Mouse (Mus musculus) thymus, adult 2 months (tissue): ENCODE results near the gene Gm43191. TPM values are rescaled to one million over a fixed set of nuclear protein-coding genes. Genes with fewer than 3 reads are reported as not detected.

ENCODE experiments used
- DNase-seq: peaks from one replicate; pipeline ENCODE4 v3.0.0; 2021
- H3K27ac ChIP-seq: fragments of 200-500 bp; 2 replicates; pipeline ENCODE4 v1.5.1; 2012; ENCODE audit warnings: low read length, control low read depth; ENCODE audit not compliant: control insufficient read depth, insufficient read depth
- H3K27me3 ChIP-seq: fragments of 200-500 bp; 2 replicates; pipeline ENCODE4 v1.6.1; 2012; ENCODE audit warnings: mild to moderate bottlenecking, low read length, moderate library complexity, mixed read lengths; ENCODE audit not compliant: control insufficient read depth, insufficient read depth
- H3K36me3 ChIP-seq: fragments of 200-500 bp; 2 replicates; pipeline ENCODE4 v1.6.1; 2012; ENCODE audit warnings: mild to moderate bottlenecking, low read length, moderate library complexity; ENCODE audit not compliant: control insufficient read depth, insufficient read depth
- H3K4me1 ChIP-seq: fragments of 200-500 bp; replicated peaks from 2 replicates; pipeline ENCODE4 v1.6.1; 2012; ENCODE audit warnings: low read length; ENCODE audit not compliant: control insufficient read depth, insufficient read depth
- H3K4me3 ChIP-seq: fragments of 200-500 bp; 2 replicates; pipeline ENCODE4 v1.5.1; 2012; ENCODE audit warnings: mild to moderate bottlenecking, low read length, control low read depth, moderate library complexity; ENCODE audit not compliant: control insufficient read depth, insufficient read depth
- CTCF ChIP-seq: fragments of 200-500 bp; IDR thresholded peaks from 2 replicates; pipeline ENCODE4 v1.5.1; 2012; ENCODE audit warnings: mild to moderate bottlenecking, control low read depth, low read length, moderate library complexity, borderline replicate concordance; ENCODE audit not compliant: control insufficient read depth, poor library complexity, insufficient read depth; ENCODE audit errors: extremely low read depth
- POLR2A ChIP-seq: fragments of 200-500 bp; IDR thresholded peaks from 2 replicates; pipeline ENCODE4 v1.6.1; 2012; ENCODE audit warnings: mild to moderate bottlenecking, low read length, control low read depth, moderate library complexity; ENCODE audit not compliant: control insufficient read depth, poor library complexity, insufficient read depth; ENCODE audit errors: extremely low read depth
- WGBS: fragments of 180-500 bp; shearing (Covaris S2); methylation state at CpG from one replicate; pipeline ENCODE4 v1.1.7; 2018; 5-methylcytosine and 5-hydroxymethylcytosine counted together
- polyA plus RNA-seq: library from polyadenylated mRNA; depleted of rRNA; stranded (reverse); fragments of >200 nt; gene quantifications from 2 replicates; pipeline ENCODE4 v1.2.3, GENCODE M21; 2012

Gm43191 gene
- polyA plus RNA-seq, 1 experiment: not detected

DNA sequence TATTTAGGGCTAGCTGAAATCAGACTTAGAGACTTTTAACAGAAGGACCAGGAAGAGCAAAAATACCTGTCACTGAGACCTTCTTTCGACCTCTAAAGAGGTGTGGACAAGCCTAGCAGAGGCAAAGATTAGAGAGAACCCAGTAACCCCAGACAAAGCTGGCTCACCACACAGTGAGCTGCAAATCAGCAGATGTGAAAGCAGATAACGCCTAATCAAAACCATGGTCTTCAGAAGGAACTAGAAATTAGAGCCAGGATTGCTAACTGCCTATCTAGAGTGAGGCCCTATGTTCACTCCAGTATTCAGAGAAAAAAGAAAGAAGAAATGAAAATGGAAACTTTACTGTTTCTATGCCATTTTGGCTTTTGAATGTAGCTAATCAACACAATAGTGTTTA, 38.7 kb downstream of the Gm43191 start:
- H3K27ac ChIP-seq: no peak overlapping the region
- no peaks in the 10 kb centered on the region for H3K4me1 ChIP-seq
- TF ChIP-seq CTCF (no peak), POLR2A (no peak)
- H3K4me3 ChIP-seq: no peak overlapping the region
- DNase-seq: no peak
- no peaks in the 10 kb centered on the region for H3K27me3 ChIP-seq
- peaks cover 53% of the 10 kb centered on the region for H3K36me3 ChIP-seq
- 71% methylated on average over 2 of the region's 2 CpGs for WGBS

GRCm38 (mm10) chr3:116641811-116642371, 39.2 kb downstream of the Gm43191 start:
- 98% methylated on average over 6 of the region's 6 CpGs for WGBS
- H3K4me3 ChIP-seq: no peak overlapping the region
- no peaks in the 10 kb centered on the region for H3K4me1 ChIP-seq
- no peak for DNase-seq
- H3K27me3 ChIP-seq: no peaks in the 10 kb centered on the region
- no peak overlapping the region for H3K27ac ChIP-seq
- TF ChIP-seq CTCF: no peak
- no peak for TF ChIP-seq POLR2A
- H3K36me3 ChIP-seq: peaks cover 54% of the 10 kb centered on the region

- H3K27ac ChIP-seq: no peak overlapping the region
- no peak overlapping the region for H3K4me3 ChIP-seq
- peaks cover 55% of the 10 kb centered on the region for H3K36me3 ChIP-seq
- 82% methylated on average over 1 of the region's 1 CpGs for WGBS
- H3K27me3 ChIP-seq: no peaks in the 10 kb centered on the region
- TF ChIP-seq POLR2A: no peak
- no peak for TF ChIP-seq CTCF
- no peaks in the 10 kb centered on the region for H3K4me1 ChIP-seq
- DNase-seq: no peak
Observed at GRCm38 (mm10) chr3:116640024-116640423, 41.0 kb downstream of the Gm43191 start.

DNA sequence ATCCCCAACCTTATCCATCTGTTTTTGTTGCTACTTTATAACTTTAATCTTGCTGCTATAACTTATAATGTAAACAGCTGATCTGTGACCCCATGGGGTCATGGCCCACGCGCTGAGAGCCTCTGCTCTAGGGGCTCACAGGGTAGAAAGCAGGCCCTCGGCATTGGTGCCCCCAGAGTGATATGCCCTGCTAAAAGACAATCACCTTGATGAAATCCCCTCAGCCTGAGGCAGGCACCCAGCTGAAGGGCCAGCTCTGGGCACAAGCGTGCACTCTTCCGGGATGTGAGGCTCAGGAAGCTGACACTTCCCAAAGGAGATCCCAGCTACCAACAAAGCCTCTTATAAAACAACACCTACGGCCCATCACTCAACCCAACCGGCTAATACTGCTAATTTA, 42.5 kb downstream of the Gm43191 start:
- TF ChIP-seq CTCF (no peak), POLR2A (no peak)
- peaks cover 64% of the 10 kb centered on the region for H3K36me3 ChIP-seq
- WGBS: 98% methylated on average over 7 of the region's 7 CpGs
- H3K27me3 ChIP-seq: no peaks in the 10 kb centered on the region
- no peaks in the 10 kb centered on the region for H3K4me1 ChIP-seq
- no peak overlapping the region for H3K27ac ChIP-seq
- no peak for DNase-seq
- H3K4me3 ChIP-seq: no peak overlapping the region

- no peak overlapping the region for H3K4me3 ChIP-seq
- H3K4me1 ChIP-seq: no peaks in the 10 kb centered on the region
- no peak for TF ChIP-seq CTCF
- no peak for TF ChIP-seq POLR2A
- no peak overlapping the region for H3K27ac ChIP-seq
- WGBS: 92% methylated on average over 9 of the region's 9 CpGs
- peaks cover 62% of the 10 kb centered on the region for H3K36me3 ChIP-seq
- no peaks in the 10 kb centered on the region for H3K27me3 ChIP-seq
- DNase-seq: no peak
Observed at GRCm38 (mm10) chr3:116637693-116638476, 43.2 kb downstream of the Gm43191 start.

- TF ChIP-seq POLR2A (no peak), CTCF (no peak)
- H3K4me3 ChIP-seq: no peak overlapping the region
- H3K27me3 ChIP-seq: no peaks in the 10 kb centered on the region
- WGBS: 88% methylated on average over 5 of the region's 5 CpGs
- H3K4me1 ChIP-seq: no peaks in the 10 kb centered on the region
- no peak overlapping the region for H3K27ac ChIP-seq
- H3K36me3 ChIP-seq: peaks cover 58% of the 10 kb centered on the region
- DNase-seq: no peak
Observed at GRCm38 (mm10) chr3:116635799-116636198, 45.3 kb downstream of the Gm43191 start.

DNA sequence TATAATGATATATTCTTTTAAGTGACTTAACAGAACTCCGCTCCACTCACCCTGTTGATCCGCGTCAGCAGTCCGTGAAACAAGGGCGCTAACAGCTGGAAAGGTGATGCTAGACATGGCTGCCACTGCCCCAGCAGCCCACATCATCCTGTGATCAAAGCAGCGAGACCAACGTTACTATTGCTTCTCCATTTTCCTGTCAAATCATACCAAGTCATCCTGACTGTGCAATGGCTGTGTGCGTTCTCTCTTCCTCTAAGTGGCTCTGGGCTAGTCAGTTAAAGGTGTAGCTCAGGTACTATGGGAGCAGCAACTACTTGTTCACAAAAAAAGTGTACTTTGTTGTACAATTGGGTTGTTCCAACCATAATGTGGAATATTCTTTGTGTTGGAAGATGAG, 46.2 kb downstream of the Gm43191 start:
- DNase-seq: no peak
- TF ChIP-seq POLR2A (no peak), CTCF (no peak)
- H3K4me1 ChIP-seq: no peaks in the 10 kb centered on the region
- no peaks in the 10 kb centered on the region for H3K27me3 ChIP-seq
- H3K27ac ChIP-seq: no peak overlapping the region
- WGBS: 91% methylated on average over 8 of the region's 8 CpGs
- H3K36me3 ChIP-seq: peaks cover 54% of the 10 kb centered on the region
- H3K4me3 ChIP-seq: no peak overlapping the region
